In genomic region chr6:101793986-101794385, GRCm38 (mm10) we compare ENCODE assay signal across 14 mouse cellular contexts.
"Had no signal": no experiment of that assay in that cellular context is flagged by ENCODE, and none has a peak within 500 bp of the region (broad histone marks: within the 10 kb centered on the region; RNA-seq: fewer than 3 reads in every experiment).

No protein-coding gene starts in this region.

- H3K27ac ChIP-seq: kidney, postnatal 0 days; layer of hippocampus, adult 2 months; limb, embryonic 12.5 days; limb, embryonic 15.5 days; liver, embryonic 14.5 days; macrophage; midbrain, embryonic 12.5 days had no signal

- DNase-seq: kidney, postnatal 25 days; left cerebral cortex, postnatal 4 days; liver, postnatal 0 days; lung, embryonic 14.5 days; thymus, postnatal 25 days had no signal

- H3K36me3 ChIP-seq: limb, embryonic 12.5 days; limb, embryonic 15.5 days; midbrain, embryonic 12.5 days had no signal

- H3K9me3 ChIP-seq: limb, embryonic 12.5 days; limb, embryonic 15.5 days; midbrain, embryonic 12.5 days had no signal

- ATAC-seq: liver, postnatal 0 days; lung, postnatal 0 days had no signal

- H3K4me3 ChIP-seq: layer of hippocampus, adult 2 months; limb, embryonic 12.5 days; limb, embryonic 15.5 days; midbrain, embryonic 12.5 days had no signal

- H3K27me3 ChIP-seq: limb, embryonic 12.5 days; limb, embryonic 15.5 days; midbrain, embryonic 12.5 days had no signal

- H3K9ac ChIP-seq: limb, embryonic 12.5 days; limb, embryonic 15.5 days; liver, embryonic 14.5 days; liver, postnatal 0 days; lung, embryonic 14.5 days; midbrain, embryonic 12.5 days had no signal

- H3K4me2 ChIP-seq: limb, embryonic 12.5 days; limb, embryonic 15.5 days; liver, embryonic 11.5 days; lung, embryonic 14.5 days; midbrain, embryonic 12.5 days had no signal

- H3K4me1 ChIP-seq: limb, embryonic 15.5 days; midbrain, embryonic 12.5 days had no signal
